Mouse (Mus musculus) left cerebral cortex, postnatal 10 days (tissue): ENCODE data around the gene Isca1. TPM values are rescaled to one million over a fixed set of nuclear protein-coding genes. Genes with fewer than 3 reads are reported as not detected.
A peak's percentile ranks its signal among the peaks of the same experiment; 100 is the strongest.
"Not testable (repeated sequence)": the region's sequence is repeated elsewhere in the genome, so short reads cannot be mapped to it uniquely, and the experiment has no call there.

Experiments used
- DNase-seq, 2 experiments: peaks; one replicate each; pipeline ENCODE4 v3.0.0; 2021 to 2022; ENCODE audit warnings: low spot score in 2 of 2, mixed read lengths in 1 of 2; ENCODE audit errors: extremely low spot score in 1 of 2
- intact Hi-C: fragments of 180-260 bp; cut with DNase I; formaldehyde crosslinking; loops from one replicate; pipeline ENCODE4 v1.15.1; 2025
- total RNA-seq, 2 experiments: library from RNA; stranded (reverse); gene quantifications; 2 replicates each; pipeline ENCODE4 v1.2.3; 2021

Gene Isca1
- total RNA-seq, 2 experiments from 2014 or later: 101 to 107 TPM

DNA sequence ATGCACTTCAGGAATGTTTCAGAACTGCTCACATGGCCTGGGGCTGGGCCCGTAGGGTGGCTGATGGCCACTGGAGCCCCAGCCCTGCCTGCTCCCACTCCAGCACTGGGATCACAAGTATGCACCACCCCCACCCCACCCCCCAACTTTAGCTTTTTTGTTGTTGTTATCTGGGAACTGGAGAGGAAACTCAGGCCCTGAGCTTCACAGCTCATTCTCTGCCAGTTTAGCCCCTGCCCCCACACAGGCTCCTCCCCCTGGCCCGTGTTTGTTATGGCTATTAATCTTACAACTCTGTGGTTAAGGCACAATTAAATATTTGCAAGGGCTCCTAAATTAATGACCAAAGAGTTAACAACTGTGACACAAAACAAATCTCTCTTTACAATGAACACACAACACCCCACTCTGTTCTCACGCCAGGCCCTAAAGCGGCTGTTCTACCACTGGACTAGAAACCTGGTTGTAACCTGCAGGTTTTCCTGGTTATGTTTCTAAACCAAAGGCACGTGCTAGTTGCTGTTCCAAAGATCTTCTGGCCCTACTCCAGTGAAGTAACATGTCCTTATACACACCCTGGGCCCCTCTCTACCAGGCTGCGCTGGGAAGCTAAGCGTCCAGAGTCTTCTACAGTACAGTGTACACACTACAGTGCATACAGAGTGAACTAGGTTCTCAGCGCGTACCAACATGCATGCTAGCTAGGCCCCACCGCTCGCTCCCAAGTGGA is 2.7 kb downstream of the Isca1 start:
- DNase-seq: no peak
- intact Hi-C loops: no loop called here

- intact Hi-C loops: no loop called here
- DNase-seq: no peak
Observed at GRCm38 (mm10) chr13:59762791-59763190, 6.8 kb downstream of the Isca1 start.

DNA sequence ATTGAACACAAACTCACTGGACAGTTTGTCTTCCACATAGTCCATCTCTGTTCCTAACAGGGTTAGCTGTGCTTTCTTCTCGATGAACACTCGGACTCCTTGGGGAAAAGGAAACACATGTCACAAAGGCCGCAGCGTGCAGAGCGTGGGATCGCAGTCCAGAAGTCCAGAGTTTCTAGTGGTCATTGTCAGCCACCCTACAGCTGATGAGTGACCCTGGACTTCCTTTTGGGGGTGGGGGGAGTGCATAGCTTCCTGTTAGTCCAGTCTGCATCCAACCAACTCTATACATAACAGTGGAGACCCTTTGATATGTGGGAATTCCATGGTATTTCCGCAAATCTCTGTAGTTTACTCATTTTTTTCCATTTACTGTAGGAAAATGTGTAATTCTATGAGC is 12.7 kb downstream of the Isca1 start:
- intact Hi-C loops: no loop called here
- no peak for DNase-seq

GRCm38 (mm10) chr13:59750310-59750709 is 19.3 kb downstream of the Isca1 start:
- intact Hi-C loops: no loop called here
- no peak for DNase-seq

DNA sequence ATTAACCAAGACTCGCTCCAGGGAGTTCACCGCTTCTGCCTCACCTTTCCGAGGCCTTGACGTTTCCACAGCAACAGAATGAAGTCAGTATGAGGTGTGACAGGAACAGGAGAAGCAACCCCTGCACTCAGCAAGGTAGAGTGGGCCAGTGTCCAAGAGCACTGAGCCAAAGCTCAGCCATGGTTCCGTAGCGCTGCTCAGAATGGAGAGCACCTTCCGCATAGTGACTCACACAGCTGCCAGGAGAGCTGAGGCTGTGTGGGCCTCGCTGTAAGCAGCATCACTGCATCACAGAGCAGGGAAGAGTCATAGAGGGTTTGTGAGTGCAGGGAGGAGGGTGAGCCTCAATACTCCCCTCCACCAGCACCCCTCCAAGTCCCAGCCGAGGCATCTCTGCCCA is 22.9 kb downstream of the Isca1 start, which contains the start of gene 1700014D04Rik:
1700014D04Rik (minus strand) TSS at position 42 of the 400 bp plus-strand sequence.
- no peak for DNase-seq
- intact Hi-C loops: no loop called here

GRCm38 (mm10) chr13:59746164-59746563 is 23.4 kb downstream of the Isca1 start:
- intact Hi-C loops: no loop called here
- no peak for DNase-seq

DNA sequence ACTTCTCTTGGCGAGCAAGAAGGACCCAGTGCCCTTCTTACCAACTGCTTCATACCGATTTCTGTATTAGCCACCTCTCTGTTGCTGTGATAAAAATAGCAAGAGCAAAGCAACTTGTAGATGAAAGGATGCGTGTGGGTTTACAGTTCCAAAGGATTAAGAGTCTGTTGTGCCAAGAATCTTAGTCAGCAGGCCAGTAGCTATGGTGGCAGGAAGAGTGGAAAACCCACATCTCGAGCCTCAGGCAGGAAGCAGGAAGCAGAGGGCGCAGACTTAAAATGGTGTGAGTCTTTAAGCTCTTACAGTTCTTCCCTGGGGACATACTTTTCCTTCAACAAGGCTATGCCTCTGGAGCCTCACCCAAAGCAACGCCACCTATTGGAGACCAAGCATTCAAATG is 24.1 kb downstream of the Isca1 start:
- intact Hi-C loops: no loop called here
- DNase-seq: no peak

- intact Hi-C loops: no loop called here
- DNase-seq: peak in 1 of 2 experiments; percentile 53
Observed at GRCm38 (mm10) chr13:59741697-59742096, 27.9 kb downstream of the Isca1 start.

DNA sequence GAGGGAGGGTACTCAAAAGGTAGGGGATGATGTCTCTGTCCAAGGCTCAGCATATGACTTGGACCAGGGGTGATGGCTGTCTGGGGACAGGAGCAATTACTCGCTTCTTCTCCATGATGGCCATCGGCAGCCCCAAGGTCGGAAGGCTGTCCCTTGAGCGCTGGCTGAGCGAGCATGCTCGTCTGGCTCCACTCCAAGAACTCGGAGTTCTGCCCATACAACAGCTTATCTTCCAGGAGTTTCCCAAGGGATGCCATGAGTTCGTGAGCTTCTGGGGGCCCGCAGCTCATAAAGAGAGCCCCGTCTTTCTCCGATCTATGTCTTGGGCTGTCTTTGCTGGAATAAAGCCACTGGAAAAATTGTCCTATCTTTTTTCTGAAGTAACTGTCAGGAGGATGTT is 28.5 kb downstream of the Isca1 start:
- intact Hi-C loops: no loop called here
- no peak for DNase-seq

DNA sequence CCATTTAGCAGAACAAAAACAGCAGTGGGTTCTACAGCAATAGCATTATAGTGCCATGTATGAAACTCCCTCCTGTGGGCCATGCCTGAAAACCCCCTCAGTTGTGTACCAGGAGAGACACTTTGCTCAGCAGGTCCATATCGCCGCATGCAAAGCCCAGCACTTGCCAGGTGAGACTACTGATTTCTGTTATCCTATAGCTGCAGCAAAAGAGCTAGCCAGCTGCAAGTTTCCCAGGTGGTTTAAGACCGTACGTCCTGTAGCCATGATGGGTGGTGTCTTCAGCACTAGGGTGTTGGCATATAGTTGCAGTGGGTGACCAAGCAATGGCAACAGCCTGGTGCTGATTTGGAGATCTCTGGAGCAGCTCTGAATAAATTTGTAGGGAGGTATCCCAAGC is 30.2 kb downstream of the Isca1 start:
- DNase-seq: no peak
- intact Hi-C loops: no loop called here

- no peak for DNase-seq
- intact Hi-C loops: no loop called here
Observed at GRCm38 (mm10) chr13:59738455-59738854, 31.2 kb downstream of the Isca1 start.

- intact Hi-C loops: no loop called here
- DNase-seq: no peak
Observed at GRCm38 (mm10) chr13:59735190-59735589, 34.4 kb downstream of the Isca1 start.

DNA sequence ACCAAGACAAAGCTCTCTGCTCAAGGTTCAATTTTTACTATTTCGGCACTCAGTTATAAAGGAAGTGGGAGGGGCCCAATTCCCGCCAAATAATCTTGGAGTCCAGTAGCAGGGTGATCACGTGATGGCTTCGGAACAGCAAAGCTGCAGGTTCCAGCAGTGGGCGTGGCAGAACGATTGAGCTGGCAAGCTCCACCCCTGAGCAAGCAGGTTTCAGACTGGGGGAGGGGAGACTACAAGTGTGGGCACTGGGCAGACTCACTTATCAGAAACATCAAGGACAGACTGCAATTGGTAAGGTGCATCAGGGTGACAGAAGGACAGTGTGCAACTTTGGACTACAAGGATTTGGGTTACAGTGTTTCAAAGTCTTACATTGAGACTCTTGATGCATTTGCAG is 35.3 kb downstream of the Isca1 start:
- DNase-seq, intact Hi-C loops: not testable (repeated sequence)

GRCm38 (mm10) chr13:59733936-59734335 is 35.7 kb downstream of the Isca1 start:
- DNase-seq: no peak
- intact Hi-C loops: no loop called here

GRCm38 (mm10) chr13:59731652-59732051 is 38.0 kb downstream of the Isca1 start, which contains the start of gene Spata31d1d:
TSS of gene Spata31d1d (minus strand) at chr13:59731752.
- intact Hi-C loops: no loop called here
- no peak for DNase-seq

DNA sequence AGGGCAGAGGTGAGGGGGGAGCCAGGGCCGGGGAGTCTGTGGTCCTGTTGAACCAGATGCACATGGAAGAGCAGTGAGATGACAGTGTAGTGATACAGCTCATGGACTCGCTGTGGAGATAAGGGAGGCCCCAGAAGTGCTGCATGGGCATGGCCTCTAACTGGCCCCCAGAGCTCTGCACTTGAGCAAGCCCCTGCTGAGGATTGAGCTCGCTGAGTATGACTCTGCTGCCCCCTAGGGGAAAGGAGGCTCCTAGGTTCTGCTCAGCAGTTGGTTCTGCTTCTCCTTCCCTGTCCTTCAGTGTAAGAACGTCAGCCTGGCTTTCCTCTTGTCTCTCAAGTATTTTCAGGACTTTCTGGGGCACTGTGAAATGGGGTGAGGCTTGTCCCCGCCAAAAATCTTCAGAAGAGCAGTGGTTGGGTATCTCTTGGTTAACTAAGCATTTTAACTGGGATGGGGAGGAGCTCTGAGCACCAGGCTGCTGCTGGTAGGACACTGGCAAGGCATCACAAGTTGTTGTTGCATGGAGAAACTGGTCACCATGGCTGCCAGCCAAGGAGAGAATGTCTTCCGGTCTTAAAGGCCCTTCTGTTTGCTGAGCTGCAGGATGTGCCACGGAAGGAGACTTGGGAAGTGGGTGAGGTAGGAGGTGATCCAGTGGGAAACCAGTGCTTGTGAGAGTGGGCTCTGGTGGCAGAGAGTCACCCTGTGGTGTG is 41.1 kb downstream of the Isca1 start:
- intact Hi-C loops: loop anchor here (5.0 to 10.0 kb wide), 2 partner anchors 51 to 194 kb away; partner anchors contain the start of gene Golm1
- peak; percentile 83 to 88 for DNase-seq

GRCm38 (mm10) chr13:59726139-59726867 is 43.3 kb downstream of the Isca1 start:
- intact Hi-C loops: loop anchor here (5.0 to 10.0 kb wide), 2 partner anchors 49 to 192 kb away; partner anchors contain the start of gene Golm1
- DNase-seq: no peak

- intact Hi-C loops: loop anchor here (10.0 kb wide), 1 partner anchor 187 kb away; no protein-coding TSS in a partner anchor
Observed at GRCm38 (mm10) chr13:59722089-59722488, 47.5 kb downstream of the Isca1 start.

DNA sequence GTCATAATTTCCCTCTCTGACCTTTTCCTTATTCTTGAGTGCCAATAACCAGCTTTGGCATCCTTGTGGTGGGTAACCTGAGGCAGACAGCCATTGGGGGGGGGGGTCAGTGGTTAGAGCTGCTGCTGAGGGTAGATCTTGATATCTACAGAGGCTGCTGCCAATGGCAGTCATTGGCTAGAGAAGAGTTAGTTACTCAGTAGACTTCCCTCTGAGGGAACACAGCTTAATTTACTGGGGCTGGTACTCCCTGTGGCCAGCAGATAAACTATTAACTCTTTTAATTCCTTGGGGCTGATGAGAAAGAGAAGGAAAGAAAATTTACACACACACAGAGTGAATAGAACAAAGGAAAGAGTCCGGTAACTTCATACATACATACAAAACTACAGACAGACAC is 50.1 kb downstream of the Isca1 start:
- intact Hi-C loops: no loop called here
- no peak for DNase-seq

More at GRCm38 (mm10) chr13:59722089-59722488, 47.5 kb downstream of the Isca1 start:
- DNase-seq: not testable (repeated sequence)
